Mouse (Mus musculus) intestine, postnatal 0 days (tissue): ENCODE measurements around the gene 1700029I15Rik. TPM values are rescaled to one million over a fixed set of nuclear protein-coding genes. Genes with fewer than 3 reads are reported as not detected.

Experiments used
- ATAC-seq: fragments of 200-750 bp; cut with Nextera tagmentation; 2 replicates; pipeline ENCODE4 v1.8.0; 2017; ENCODE audit warnings: mild to moderate bottlenecking, moderate TSS enrichment, moderate library complexity
- H3K27ac ChIP-seq: fragments of 300-500 bp; sonication (generic); 2 replicates; pipeline ENCODE4 v1.5.1; 2014; ENCODE audit warnings: mild to moderate bottlenecking, low read depth, low read length, moderate library complexity
- H3K27me3 ChIP-seq: fragments of 300-500 bp; sonication (generic); replicated peaks from 2 replicates; pipeline ENCODE4 v1.6.1; 2014; ENCODE audit warnings: low read length, mixed read lengths; ENCODE audit not compliant: control insufficient read depth, insufficient read depth
- H3K36me3 ChIP-seq: fragments of 300-500 bp; sonication (generic); 2 replicates; pipeline ENCODE4 v1.6.1; 2014; ENCODE audit warnings: mild to moderate bottlenecking, moderate library complexity; ENCODE audit not compliant: control insufficient read depth, insufficient read depth
- H3K4me1 ChIP-seq: fragments of 300-500 bp; sonication (generic); replicated peaks from 2 replicates; pipeline ENCODE4 v1.6.1; 2014; ENCODE audit warnings: antibody characterized with exemption, low read length, mixed read lengths; ENCODE audit not compliant: control insufficient read depth, insufficient read depth
- H3K4me2 ChIP-seq: fragments of 300-500 bp; sonication (generic); replicated peaks from 2 replicates; pipeline ENCODE4 v1.6.1; 2014; ENCODE audit warnings: low read depth, mild to moderate bottlenecking, moderate library complexity
- H3K4me3 ChIP-seq: fragments of 300-500 bp; sonication (generic); 2 replicates; pipeline ENCODE4 v1.5.1; 2014; ENCODE audit warnings: low read depth, low read length
- H3K9ac ChIP-seq: fragments of 300-500 bp; sonication (generic); 2 replicates; pipeline ENCODE4 v1.6.1; 2014; ENCODE audit warnings: mild to moderate bottlenecking, low read depth, low read length
- H3K9me3 ChIP-seq: fragments of 300-500 bp; sonication (generic); 2 replicates; pipeline ENCODE4 v1.6.1; 2016; ENCODE audit warnings: mixed run types; ENCODE audit not compliant: control insufficient read depth
- CTCF ChIP-seq: sonication (generic); IDR thresholded peaks from 2 replicates; pipeline ENCODE4 v1.5.1; 2016; ENCODE audit warnings: low read depth, mild to moderate bottlenecking, control low read depth, antibody characterized with exemption, moderate library complexity
- WGBS: fragments of 180-500 bp; shearing (Covaris S2); extraction: QIAGEN DNeasy Blood & Tissue Kit; methylation state at CpG from one replicate; pipeline ENCODE4 v1.1.7; 2014; 5-methylcytosine and 5-hydroxymethylcytosine counted together
- polyA plus RNA-seq: library from polyadenylated mRNA; unstranded; fragments of >200 nt; fragmentation: Nextera tagmentation; extraction: Ambion mirVana; gene quantifications from 2 replicates; pipeline ENCODE4 v1.2.1, GENCODE M21; 2015

1700029I15Rik gene
- polyA plus RNA-seq, 1 experiment from 2014 or later: 2.1 TPM

- Histone ChIP-seq H3K27ac (peak overlapping the region; percentile 64; the same call in 1 of the 2 replicates), H3K36me3 (peaks cover 46% of the 10 kb centered on the region), H3K4me2 (no peak overlapping the region), H3K4me1 (peaks cover 11% of the 10 kb centered on the region), H3K4me3 (no peak overlapping the region), H3K9ac (no peak overlapping the region), H3K9me3 (no peaks in the 10 kb centered on the region), H3K27me3 (no peaks in the 10 kb centered on the region)
- 67% methylated on average over 4 of the region's 4 CpGs for WGBS
- peak; percentile 7; the same call in 1 of the 2 replicates for ATAC-seq
- no peak for TF ChIP-seq CTCF
Measured at GRCm38 (mm10) chr2:92425366-92425765, 43.0 kb downstream of the 1700029I15Rik start.

GRCm38 (mm10) chr2:92426426-92426825 lies 44.1 kb downstream of the 1700029I15Rik start:
- H3K9ac ChIP-seq: no peak overlapping the region
- 62% methylated on average over 3 of the region's 3 CpGs for WGBS
- no peak for TF ChIP-seq CTCF
- ATAC-seq: no peak
- peaks cover 35% of the 10 kb centered on the region for H3K36me3 ChIP-seq
- H3K27ac ChIP-seq: no peak overlapping the region; the same call in 1 of the 2 replicates
- no peaks in the 10 kb centered on the region for H3K27me3 ChIP-seq
- H3K4me3 ChIP-seq: no peak overlapping the region
- no peaks in the 10 kb centered on the region for H3K9me3 ChIP-seq
- no peak overlapping the region for H3K4me2 ChIP-seq
- peaks cover 15% of the 10 kb centered on the region for H3K4me1 ChIP-seq

- Histone ChIP-seq H3K4me1 (peaks cover 16% of the 10 kb centered on the region), H3K27ac (peak overlapping the region; percentile 23; the same call in 1 of the 2 replicates), H3K36me3 (peaks cover 21% of the 10 kb centered on the region; the same call in 1 of the 2 replicates), H3K9ac (no peak overlapping the region), H3K27me3 (no peaks in the 10 kb centered on the region), H3K9me3 (no peaks in the 10 kb centered on the region), H3K4me2 (no peak overlapping the region), H3K4me3 (no peak overlapping the region)
- TF ChIP-seq CTCF: no peak; the same call in 1 of the 2 replicates
- 22% methylated on average over 6 of the region's 6 CpGs for WGBS
- peak; percentile 77 for ATAC-seq
Measured at GRCm38 (mm10) chr2:92427882-92428281, 45.5 kb downstream of the 1700029I15Rik start.

GRCm38 (mm10) chr2:92430089-92430488 lies 47.8 kb downstream of the 1700029I15Rik start:
- Histone ChIP-seq H3K9me3 (no peaks in the 10 kb centered on the region), H3K36me3 (peaks cover 6% of the 10 kb centered on the region; the same call in 1 of the 2 replicates), H3K27ac (no peak overlapping the region), H3K4me1 (peaks cover 13% of the 10 kb centered on the region), H3K9ac (no peak overlapping the region), H3K4me3 (no peak overlapping the region), H3K4me2 (no peak overlapping the region), H3K27me3 (no peaks in the 10 kb centered on the region)
- 63% methylated on average over 2 of the region's 2 CpGs for WGBS
- no peak for ATAC-seq
- TF ChIP-seq CTCF: no peak

GRCm38 (mm10) chr2:92430723-92431541 lies 48.6 kb downstream of the 1700029I15Rik start:
- 63% methylated on average over 21 of the region's 21 CpGs for WGBS
- no peak overlapping the region for H3K27ac ChIP-seq
- peak overlapping the region; percentile 88 for H3K4me3 ChIP-seq
- TF ChIP-seq CTCF: peak; percentile 48
- H3K9me3 ChIP-seq: no peaks in the 10 kb centered on the region
- ATAC-seq: no peak
- no peak overlapping the region for H3K9ac ChIP-seq
- H3K4me1 ChIP-seq: peaks cover 8% of the 10 kb centered on the region
- no peaks in the 10 kb centered on the region for H3K27me3 ChIP-seq
- H3K36me3 ChIP-seq: peaks cover under 1% of the 10 kb centered on the region; the same call in 1 of the 2 replicates
- H3K4me2 ChIP-seq: peak overlapping the region; percentile 90

- ATAC-seq: no peak
- Histone ChIP-seq H3K4me1 (peaks cover 8% of the 10 kb centered on the region), H3K9me3 (no peaks in the 10 kb centered on the region), H3K27ac (peak overlapping the region; percentile 54), H3K4me2 (peak overlapping the region; percentile 90), H3K36me3 (no peaks in the 10 kb centered on the region), H3K27me3 (no peaks in the 10 kb centered on the region), H3K4me3 (peak overlapping the region; percentile 88), H3K9ac (peak overlapping the region; percentile 47)
- TF ChIP-seq CTCF: no peak
- 43% methylated on average over 11 of the region's 11 CpGs for WGBS
Measured at GRCm38 (mm10) chr2:92431611-92432179, 49.4 kb downstream of the 1700029I15Rik start.
